Mouse (Mus musculus) intestine, embryonic 14.5 days (tissue): ENCODE measurements around the gene Kpna2. TPM values are rescaled to one million over a fixed set of nuclear protein-coding genes. Genes with fewer than 3 reads are reported as not detected.
"Not testable (repeated sequence)": the region's sequence is repeated elsewhere in the genome, so short reads cannot be mapped to it uniquely, and the experiment has no call there.

Experiments used
- ATAC-seq: fragments of 200-750 bp; cut with Nextera tagmentation; replicated peaks from 2 replicates; pipeline ENCODE4 v1.8.0; 2017; ENCODE audit warnings: low read depth, moderate number of reproducible peaks, moderate TSS enrichment, moderate library complexity; ENCODE audit not compliant: low FRiP score, low TSS enrichment
- DNase-seq: peaks from one replicate; pipeline ENCODE4 v3.0.0-alpha.2; 2018; ENCODE audit warnings: low spot score
- H3K27ac ChIP-seq: fragments of 300-500 bp; sonication (generic); 2 replicates; pipeline ENCODE4 v1.5.1; 2014; ENCODE audit warnings: low read depth, mild to moderate bottlenecking, control low read depth
- H3K27me3 ChIP-seq: fragments of 300-500 bp; sonication (generic); replicated peaks from 2 replicates; pipeline ENCODE4 v1.6.1; 2014; ENCODE audit warnings: low read length, control low read depth; ENCODE audit not compliant: control insufficient read depth, insufficient read depth
- H3K36me3 ChIP-seq: fragments of 300-500 bp; sonication (generic); 2 replicates; pipeline ENCODE4 v1.6.1; 2014; ENCODE audit warnings: low read length, control low read depth; ENCODE audit not compliant: control insufficient read depth, insufficient read depth
- H3K4me1 ChIP-seq: fragments of 300-500 bp; sonication (generic); replicated peaks from 2 replicates; pipeline ENCODE4 v1.6.1; 2014; ENCODE audit warnings: low read length, control low read depth, mixed read lengths; ENCODE audit not compliant: control insufficient read depth, insufficient read depth
- H3K4me2 ChIP-seq: fragments of 300-500 bp; sonication (generic); 2 replicates; pipeline ENCODE4 v1.6.1; 2014; ENCODE audit warnings: low read length
- H3K4me3 ChIP-seq: fragments of 300-500 bp; sonication (generic); 2 replicates; pipeline ENCODE4 v1.5.1; 2014; ENCODE audit warnings: low read depth, low read length, control low read depth, mixed read lengths
- H3K9ac ChIP-seq: fragments of 300-500 bp; sonication (generic); 2 replicates; pipeline ENCODE4 v1.6.1; 2014; ENCODE audit warnings: mild to moderate bottlenecking, low read length
- H3K9me3 ChIP-seq: fragments of 300-500 bp; sonication (generic); 2 replicates; pipeline ENCODE4 v1.6.1; 2016; ENCODE audit warnings: low read length, control low read depth; ENCODE audit not compliant: control insufficient read depth
- WGBS: fragments of 180-500 bp; shearing (Covaris S2); extraction: QIAGEN DNeasy Blood & Tissue Kit; methylation state at CpG from one replicate; pipeline ENCODE4 v1.1.7; 2014; 5-methylcytosine and 5-hydroxymethylcytosine counted together
- polyA plus RNA-seq: library from polyadenylated mRNA; unstranded; fragments of >200 nt; fragmentation: Nextera tagmentation; extraction: Ambion mirVana; gene quantifications from 2 replicates; pipeline ENCODE4 v1.2.1, GENCODE M21; 2014

Gene Kpna2
- polyA plus RNA-seq, 1 experiment from 2014 or later: 416 TPM

DNA sequence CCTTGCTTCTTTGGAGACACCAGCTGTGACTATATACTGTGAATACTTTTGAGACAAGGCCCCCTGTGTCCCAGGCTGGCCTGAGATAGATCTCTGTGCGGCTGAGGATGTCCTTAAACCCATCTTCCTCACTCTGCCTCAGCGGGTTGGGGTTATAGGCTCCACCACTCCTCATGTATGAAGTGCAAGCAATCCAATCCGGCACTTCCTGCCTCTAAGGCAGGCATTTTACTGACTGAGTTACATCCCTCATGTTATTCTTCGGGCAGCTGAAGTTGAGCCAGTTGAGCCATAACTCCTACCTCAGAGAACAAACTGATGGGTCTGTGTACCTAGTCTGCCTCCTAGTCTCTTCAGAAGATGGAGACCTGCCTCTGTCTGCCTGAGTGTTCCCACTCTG lies 25.1 kb upstream of the Kpna2 start:
- WGBS: 45% methylated on average over 4 of the region's 4 CpGs
- Histone ChIP-seq H3K4me3 (no peak overlapping the region), H3K36me3 (no peaks in the 10 kb centered on the region), H3K9me3 (no peaks in the 10 kb centered on the region), H3K9ac (no peak overlapping the region), H3K27me3 (peaks cover 3% of the 10 kb centered on the region; the same call in 1 of the 2 replicates), H3K27ac (no peak overlapping the region), H3K4me2 (peak overlapping the region; percentile 57; the same call in 1 of the 2 replicates), H3K4me1 (peaks cover 14% of the 10 kb centered on the region)
- DNase-seq (no peak), ATAC-seq (no peak)

DNA sequence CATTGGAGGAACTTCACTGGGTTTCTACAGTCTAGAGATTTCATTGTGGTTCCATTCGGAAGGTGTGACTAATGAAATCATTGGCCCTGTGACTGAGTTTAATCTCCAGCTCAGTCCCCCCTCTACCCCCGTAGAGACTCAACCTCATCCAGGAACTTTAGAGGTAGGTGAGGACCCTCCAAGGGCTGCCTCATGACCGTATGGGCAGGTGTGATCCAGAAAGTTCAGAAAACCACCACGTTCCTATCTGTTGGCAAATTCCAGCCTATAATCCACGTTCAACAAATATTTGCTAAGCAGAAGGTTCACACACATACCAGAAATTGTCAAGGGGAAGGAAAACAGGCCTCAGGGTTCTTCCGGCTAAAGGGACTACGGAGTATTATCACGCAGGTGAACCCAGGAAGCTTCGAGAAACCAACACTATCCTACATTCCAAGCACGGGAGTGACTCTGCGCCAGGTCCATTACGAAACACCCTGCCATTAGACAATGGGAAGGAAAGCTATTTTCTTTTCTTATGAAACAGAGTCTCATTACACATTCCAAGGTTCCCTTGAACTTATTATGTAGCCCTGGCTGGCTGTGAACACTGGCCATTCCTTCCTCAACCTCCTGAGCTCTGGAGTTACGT lies 22.8 kb upstream of the Kpna2 start:
- H3K36me3 ChIP-seq: no peaks in the 10 kb centered on the region
- peaks cover 3% of the 10 kb centered on the region; the same call in 1 of the 2 replicates for H3K27me3 ChIP-seq
- H3K27ac ChIP-seq: no peak overlapping the region
- no peak overlapping the region for H3K4me3 ChIP-seq
- H3K9ac ChIP-seq: no peak overlapping the region
- WGBS: 78% methylated on average over 13 of the region's 13 CpGs
- ATAC-seq (no peak), DNase-seq (no peak)
- H3K4me2 ChIP-seq: no peak overlapping the region
- H3K4me1 ChIP-seq: peaks cover 14% of the 10 kb centered on the region
- no peaks in the 10 kb centered on the region for H3K9me3 ChIP-seq

DNA sequence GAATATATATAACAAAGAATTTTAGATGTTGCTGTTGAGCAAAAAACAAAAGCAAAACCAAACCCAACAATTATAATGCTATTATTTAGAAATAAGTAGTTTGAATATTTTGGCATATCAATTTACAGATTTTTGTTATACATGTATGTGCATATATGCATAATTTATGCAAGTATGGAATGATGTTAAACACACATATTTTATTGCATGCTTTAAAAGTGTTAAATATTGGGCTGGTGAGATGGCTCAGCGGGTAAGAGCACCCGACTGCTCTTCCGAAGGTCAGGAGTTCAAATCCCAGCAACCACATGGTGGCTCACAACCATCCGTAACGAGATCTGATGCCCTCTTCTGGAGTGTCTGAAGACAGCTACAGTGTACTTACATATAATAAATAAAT lies 20.4 kb upstream of the Kpna2 start:
- DNase-seq, H3K9me3 ChIP-seq, H3K36me3 ChIP-seq, H3K27me3 ChIP-seq, H3K27ac ChIP-seq, H3K4me1 ChIP-seq, ATAC-seq, H3K9ac ChIP-seq, H3K4me3 ChIP-seq, H3K4me2 ChIP-seq: not testable (repeated sequence)
- WGBS: 95% methylated on average over 3 of the region's 5 CpGs

DNA sequence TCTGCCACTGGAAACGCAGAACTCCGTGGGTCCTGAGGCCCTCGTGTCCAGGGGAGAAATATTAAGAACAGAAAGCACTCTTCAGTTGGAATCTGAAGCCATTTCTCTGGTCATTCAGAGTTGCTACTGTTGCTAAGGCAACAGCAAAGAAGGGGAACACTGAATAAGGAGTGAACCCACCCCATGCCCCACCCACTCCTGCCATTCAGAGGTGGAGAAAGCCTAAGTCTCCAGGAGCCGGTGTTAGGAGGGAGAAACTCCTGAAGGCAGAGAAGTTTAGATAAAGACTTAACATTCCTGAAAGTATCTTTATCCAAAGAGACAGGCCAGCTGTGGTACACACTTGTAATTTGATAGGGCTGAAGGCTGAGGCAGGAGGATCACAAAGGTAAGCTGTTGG lies 20.0 kb upstream of the Kpna2 start:
- no peaks in the 10 kb centered on the region for H3K36me3 ChIP-seq

DNA sequence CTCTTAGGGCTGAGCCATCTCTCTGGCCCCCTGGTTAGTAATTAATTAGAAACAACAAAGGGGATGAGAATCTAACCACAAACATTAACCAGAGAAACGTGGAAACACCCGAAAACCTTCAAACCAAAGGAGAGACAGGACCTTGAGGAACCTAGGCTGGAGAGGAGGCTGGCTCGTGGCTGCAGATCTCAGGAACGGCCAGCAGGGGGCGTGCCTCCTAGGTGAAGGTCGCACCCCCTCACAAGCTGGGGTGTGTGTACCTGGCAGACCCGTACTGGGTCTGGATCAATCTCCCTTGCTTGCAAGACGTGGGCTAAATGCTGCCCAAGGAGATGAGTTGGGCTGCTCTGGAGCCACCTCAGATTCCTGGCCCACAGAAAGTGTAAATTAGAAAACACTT lies 19.3 kb upstream of the Kpna2 start:
- 37% methylated on average over 8 of the region's 8 CpGs for WGBS
- Histone ChIP-seq H3K4me3 (no peak overlapping the region), H3K4me1 (no peaks in the 10 kb centered on the region), H3K4me2 (no peak overlapping the region), H3K27ac (no peak overlapping the region), H3K36me3 (no peaks in the 10 kb centered on the region), H3K9ac (no peak overlapping the region), H3K27me3 (no peaks in the 10 kb centered on the region), H3K9me3 (no peaks in the 10 kb centered on the region)
- ATAC-seq (no peak), DNase-seq (no peak)

More for the DNA sequence above, 20.0 kb upstream of the Kpna2 start:
- Histone ChIP-seq H3K27me3 (no peaks in the 10 kb centered on the region; the same call in 1 of the 2 replicates), H3K9me3 (no peaks in the 10 kb centered on the region), H3K27ac (no peak overlapping the region), H3K4me3 (no peak overlapping the region), H3K9ac (no peak overlapping the region), H3K4me1 (no peaks in the 10 kb centered on the region; the same call in 1 of the 2 replicates), H3K4me2 (no peak overlapping the region)
- WGBS: 65% methylated on average over 4 of the region's 4 CpGs
- DNase-seq: no peak
- no peak for ATAC-seq

DNA sequence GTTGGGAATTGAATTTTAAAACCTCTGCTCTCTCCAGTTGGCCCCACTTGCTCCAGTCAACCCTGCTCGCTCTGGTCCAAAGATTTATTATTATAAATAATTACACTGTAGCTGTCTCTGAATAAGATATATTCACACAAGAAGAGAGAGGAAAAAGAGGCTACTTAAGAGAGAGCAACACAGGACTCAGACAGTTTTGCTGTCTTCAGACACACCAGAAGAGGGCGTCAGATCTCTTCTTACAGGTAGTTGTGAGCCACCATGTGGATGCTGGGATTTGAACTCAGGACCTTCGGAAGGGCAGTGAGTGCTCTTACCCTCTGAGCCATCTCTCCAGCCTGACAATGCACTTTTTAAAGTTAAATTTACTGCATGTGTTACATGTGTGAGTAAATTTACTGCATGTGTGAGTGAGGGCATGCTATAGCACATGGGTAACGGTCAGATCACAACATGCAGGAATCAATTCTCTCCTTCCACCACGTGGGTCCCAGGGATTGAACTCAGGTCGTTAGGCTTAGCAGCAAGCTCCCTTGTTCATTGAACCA lies 18.1 kb upstream of the Kpna2 start:
- no peaks in the 10 kb centered on the region for H3K9me3 ChIP-seq
- H3K4me1 ChIP-seq: no peaks in the 10 kb centered on the region
- H3K27me3 ChIP-seq: no peaks in the 10 kb centered on the region
- no peak overlapping the region for H3K27ac ChIP-seq
- H3K4me3 ChIP-seq: no peak overlapping the region
- H3K9ac ChIP-seq: no peak overlapping the region
- ATAC-seq (no peak), DNase-seq (no peak)
- H3K36me3 ChIP-seq: no peaks in the 10 kb centered on the region
- H3K4me2 ChIP-seq: no peak overlapping the region
- 60% methylated on average over 6 of the region's 6 CpGs for WGBS

DNA sequence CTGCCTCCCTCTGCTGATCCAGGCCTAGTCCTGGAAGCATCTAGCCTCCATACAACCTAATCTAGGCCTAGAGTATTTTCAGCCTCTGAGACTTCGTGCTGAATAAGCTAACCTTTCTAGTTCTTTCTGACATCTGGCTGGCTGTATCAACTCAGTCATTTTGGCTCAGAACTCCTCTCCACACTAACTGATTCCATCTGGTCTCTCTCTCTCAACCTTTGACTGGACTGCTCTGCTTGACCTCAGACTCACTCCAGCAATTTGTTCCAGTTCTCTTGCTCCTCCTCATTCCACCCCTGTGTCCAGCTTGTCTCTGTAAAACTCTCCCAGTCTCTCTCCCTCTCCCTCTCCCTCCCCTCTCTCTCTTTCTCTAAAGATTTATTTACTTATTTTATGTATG lies 17.6 kb upstream of the Kpna2 start:
- Histone ChIP-seq H3K27ac (no peak overlapping the region), H3K9me3 (no peaks in the 10 kb centered on the region), H3K4me2 (no peak overlapping the region), H3K27me3 (no peaks in the 10 kb centered on the region), H3K9ac (no peak overlapping the region), H3K4me3 (no peak overlapping the region), H3K4me1 (peaks cover 2% of the 10 kb centered on the region; the same call in 1 of the 2 replicates), H3K36me3 (no peaks in the 10 kb centered on the region)
- WGBS: 53% methylated on average over 1 of the region's 1 CpGs
- ATAC-seq (no peak), DNase-seq (no peak)

DNA sequence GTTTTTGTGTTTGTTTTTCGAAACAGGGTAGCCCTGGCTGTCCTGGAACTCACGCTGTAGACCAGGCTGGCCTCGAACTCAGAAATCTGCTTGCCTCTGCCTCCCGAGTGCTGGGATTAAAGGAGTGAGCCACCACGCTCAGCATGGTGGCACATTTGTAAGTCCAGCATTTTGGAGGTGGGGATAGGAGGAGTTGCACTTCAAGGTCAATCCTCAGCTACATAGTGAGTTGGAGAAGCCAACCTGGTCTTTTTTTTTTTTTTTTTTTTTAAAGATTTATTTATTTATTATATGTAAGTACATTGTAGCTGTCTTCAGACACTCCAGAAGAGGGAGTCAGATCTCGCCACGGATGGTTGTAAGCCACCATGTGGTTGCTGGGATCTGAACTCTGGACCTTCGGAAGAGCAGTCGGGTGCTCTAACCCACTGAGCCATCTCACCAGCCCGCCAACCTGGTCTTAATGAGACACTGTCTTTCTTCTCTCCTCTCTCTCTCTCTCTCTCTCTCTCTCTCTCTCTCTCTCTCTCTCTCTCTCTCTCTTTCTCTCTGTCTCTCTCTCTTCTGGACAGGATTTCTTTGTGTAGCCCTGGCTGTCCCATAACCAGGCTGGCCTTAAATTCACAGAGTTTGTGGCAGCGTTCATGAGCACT lies 16.3 kb upstream of the Kpna2 start:
- H3K4me1 ChIP-seq, H3K27ac ChIP-seq, ATAC-seq, H3K4me2 ChIP-seq, H3K4me3 ChIP-seq, DNase-seq, H3K36me3 ChIP-seq, H3K9ac ChIP-seq, H3K27me3 ChIP-seq, H3K9me3 ChIP-seq: not testable (repeated sequence)
- WGBS: 74% methylated on average over 11 of the region's 11 CpGs
